Mouse (Mus musculus): ENCODE measurements around the gene Clec18a. TPM values are rescaled to one million over a fixed set of nuclear protein-coding genes. Genes with fewer than 3 reads are reported as not detected.

Clec18a gene
- total and polyA plus RNA-seq, 2 experiments: not detected

- no peaks in the 10 kb centered on the region for H3K27me3 ChIP-seq (ENCODE audit: control insufficient read depth, insufficient read depth, low read length)
- H3K4me1 ChIP-seq (ENCODE audit: control insufficient read depth, insufficient read depth, low read length): no peaks in the 10 kb centered on the region
- no peak overlapping the region for H3K27ac ChIP-seq (replicated peaks; ENCODE audit: insufficient read depth, low read depth, low read length)
- H3K36me3 ChIP-seq (ENCODE audit: control insufficient read depth, insufficient read depth, low read length): peaks cover 85% of the 10 kb centered on the region
- H3K9ac ChIP-seq (ENCODE audit: low read depth, low read length): no peak overlapping the region
- no peaks in the 10 kb centered on the region; the same call in 1 of the 2 replicates for H3K79me2 ChIP-seq (ENCODE audit: control insufficient read depth, insufficient read depth, low read length)
- H3K4me3 ChIP-seq (ENCODE audit: insufficient read depth, low read depth, low read length): no peak overlapping the region
- TF ChIP-seq CTCF (IDR thresholded peaks at IDR 0.05; ENCODE audit: low read depth, low read length) (no peak), POLR2A (IDR thresholded peaks at IDR 0.05; ENCODE audit: extremely low read depth, insufficient read depth, low read length) (no peak)
- 97% methylated on average over 19 of the region's 19 CpGs for WGBS
- no peak for DNase-seq (ENCODE audit: extremely low read depth, low read depth, low spot score)
These were observed 49.7 kb downstream of the Clec18a start for GRCm38 (mm10) chr8:111042546-111042945.

- no peak for TF ChIP-seq CTCF (IDR thresholded peaks at IDR 0.05; ENCODE audit: low read depth, low read length)
- no peak for TF ChIP-seq POLR2A (IDR thresholded peaks at IDR 0.05; ENCODE audit: extremely low read depth, insufficient read depth, low read length)
- H3K9ac ChIP-seq (ENCODE audit: low read depth, low read length): peak overlapping the region; percentile 65
- H3K27ac ChIP-seq (replicated peaks; ENCODE audit: insufficient read depth, low read depth, low read length): peak overlapping the region; percentile 83
- no peaks in the 10 kb centered on the region for H3K27me3 ChIP-seq (ENCODE audit: control insufficient read depth, insufficient read depth, low read length)
- H3K36me3 ChIP-seq (ENCODE audit: control insufficient read depth, insufficient read depth, low read length): peaks cover 35% of the 10 kb centered on the region
- H3K4me1 ChIP-seq (ENCODE audit: control insufficient read depth, insufficient read depth, low read length): peaks cover 13% of the 10 kb centered on the region
- 33% methylated on average over 15 of the region's 15 CpGs for WGBS
- DNase-seq (ENCODE audit: extremely low read depth, low read depth, low spot score): peak; percentile 92
- peaks cover 3% of the 10 kb centered on the region; the same call in 1 of the 2 replicates for H3K79me2 ChIP-seq (ENCODE audit: control insufficient read depth, insufficient read depth, low read length)
- H3K4me3 ChIP-seq (ENCODE audit: insufficient read depth, low read depth, low read length): peak overlapping the region; percentile 61
These were observed 55.6 kb downstream of the Clec18a start for GRCm38 (mm10) chr8:111036591-111036990.

GRCm38 (mm10) chr8:111034276-111034675 lies 58.0 kb downstream of the Clec18a start:
- Histone ChIP-seq H3K4me3 (ENCODE audit: insufficient read depth, low read depth, low read length) (peak overlapping the region; percentile 83), H3K36me3 (ENCODE audit: control insufficient read depth, insufficient read depth, low read length) (peaks cover 16% of the 10 kb centered on the region), H3K27ac (replicated peaks; ENCODE audit: insufficient read depth, low read depth, low read length) (peak overlapping the region; percentile 94), H3K9ac (ENCODE audit: low read depth, low read length) (peak overlapping the region; percentile 85), H3K4me1 (ENCODE audit: control insufficient read depth, insufficient read depth, low read length) (peaks cover 13% of the 10 kb centered on the region), H3K27me3 (ENCODE audit: control insufficient read depth, insufficient read depth, low read length) (no peaks in the 10 kb centered on the region), H3K79me2 (ENCODE audit: control insufficient read depth, insufficient read depth, low read length) (peaks cover 3% of the 10 kb centered on the region; the same call in 1 of the 2 replicates)
- peak; percentile 54 for DNase-seq (ENCODE audit: extremely low read depth, low read depth, low spot score)
- TF ChIP-seq POLR2A (IDR thresholded peaks at IDR 0.05; ENCODE audit: extremely low read depth, insufficient read depth, low read length) (no peak), CTCF (IDR thresholded peaks at IDR 0.05; ENCODE audit: low read depth, low read length) (no peak)
- 7% methylated on average over 12 of the region's 12 CpGs for WGBS

GRCm38 (mm10) chr8:111033482-111034215 lies 58.6 kb downstream of the Clec18a start:
- 7% methylated on average over 37 of the region's 37 CpGs for WGBS
- H3K9ac ChIP-seq (ENCODE audit: low read depth, low read length): peak overlapping the region; percentile 85

GRCm38 (mm10) chr8:111032916-111033315 lies 59.3 kb downstream of the Clec18a start, which contains the start of gene Aars:
Gene Aars (plus strand): TSS chr8:111033144.
- H3K36me3 ChIP-seq (ENCODE audit: control insufficient read depth, insufficient read depth, low read length): peaks cover 5% of the 10 kb centered on the region
- H3K4me1 ChIP-seq (ENCODE audit: control insufficient read depth, insufficient read depth, low read length): peaks cover 14% of the 10 kb centered on the region
- H3K9ac ChIP-seq (ENCODE audit: low read depth, low read length): peak within 1 kb of the TSS; percentile 85
- no peak for TF ChIP-seq POLR2A (IDR thresholded peaks at IDR 0.05; ENCODE audit: extremely low read depth, insufficient read depth, low read length)
- peak; percentile 69 for DNase-seq (ENCODE audit: extremely low read depth, low read depth, low spot score)
- peaks cover 3% of the 10 kb centered on the region; the same call in 1 of the 2 replicates for H3K79me2 ChIP-seq (ENCODE audit: control insufficient read depth, insufficient read depth, low read length)
- H3K27ac ChIP-seq (replicated peaks; ENCODE audit: insufficient read depth, low read depth, low read length): peak within 1 kb of the TSS; percentile 94
- H3K4me3 ChIP-seq (ENCODE audit: insufficient read depth, low read depth, low read length): peak within 1 kb of the TSS; percentile 83
- whole genome bisulfite sequencing: 66% methylated on average over 7 of the region's 7 CpGs
- H3K27me3 ChIP-seq (ENCODE audit: control insufficient read depth, insufficient read depth, low read length): no peaks in the 10 kb centered on the region

More at GRCm38 (mm10) chr8:111033482-111034215, 58.6 kb downstream of the Clec18a start:
- H3K27ac ChIP-seq (replicated peaks; ENCODE audit: insufficient read depth, low read depth, low read length): peak overlapping the region; percentile 94
- TF ChIP-seq POLR2A (IDR thresholded peaks at IDR 0.05; ENCODE audit: extremely low read depth, insufficient read depth, low read length) (0 out of 2 replicates have a peak, but pooled peaks have one; percentile 13), CTCF (IDR thresholded peaks at IDR 0.05; ENCODE audit: low read depth, low read length) (no peak)
- no peaks in the 10 kb centered on the region for H3K27me3 ChIP-seq (ENCODE audit: control insufficient read depth, insufficient read depth, low read length)
- H3K4me3 ChIP-seq (ENCODE audit: insufficient read depth, low read depth, low read length): peak overlapping the region; percentile 83
- peaks cover 3% of the 10 kb centered on the region; the same call in 1 of the 2 replicates for H3K79me2 ChIP-seq (ENCODE audit: control insufficient read depth, insufficient read depth, low read length)
- peak; percentile 99 for DNase-seq (ENCODE audit: extremely low read depth, low read depth, low spot score)
- peaks cover 11% of the 10 kb centered on the region for H3K36me3 ChIP-seq (ENCODE audit: control insufficient read depth, insufficient read depth, low read length)
- H3K4me1 ChIP-seq (ENCODE audit: control insufficient read depth, insufficient read depth, low read length): peaks cover 13% of the 10 kb centered on the region

- Histone ChIP-seq H3K79me2 (ENCODE audit: control insufficient read depth, insufficient read depth, low read length) (no peaks in the 10 kb centered on the region), H3K36me3 (ENCODE audit: control insufficient read depth, insufficient read depth, low read length) (no peaks in the 10 kb centered on the region), H3K27me3 (ENCODE audit: control insufficient read depth, insufficient read depth, low read length) (no peaks in the 10 kb centered on the region), H3K4me3 (ENCODE audit: insufficient read depth, low read depth, low read length) (no peak within 1 kb of the TSS), H3K9ac (ENCODE audit: low read depth, low read length) (no peak within 1 kb of the TSS), H3K4me1 (ENCODE audit: control insufficient read depth, insufficient read depth, low read length) (peaks cover 14% of the 10 kb centered on the region), H3K27ac (replicated peaks; ENCODE audit: insufficient read depth, low read depth, low read length) (no peak within 1 kb of the TSS)
- TF ChIP-seq POLR2A (IDR thresholded peaks at IDR 0.05; ENCODE audit: extremely low read depth, insufficient read depth, low read length) (no peak), CTCF (IDR thresholded peaks at IDR 0.05; ENCODE audit: low read depth, low read length) (no peak)
- no peak for DNase-seq (ENCODE audit: extremely low read depth, low read depth, low spot score)
- WGBS: 96% methylated on average over 19 of the region's 19 CpGs
These were observed 60.7 kb downstream of the Clec18a start, which contains the start of gene Ddx19b for GRCm38 (mm10) chr8:111031572-111031971. Gene Ddx19b (minus strand): TSS chr8:111031751.

All from liver, adult 2 months (tissue).